Comparison of ENCODE assay signal across 8 mouse cellular contexts in the genomic region with DNA sequence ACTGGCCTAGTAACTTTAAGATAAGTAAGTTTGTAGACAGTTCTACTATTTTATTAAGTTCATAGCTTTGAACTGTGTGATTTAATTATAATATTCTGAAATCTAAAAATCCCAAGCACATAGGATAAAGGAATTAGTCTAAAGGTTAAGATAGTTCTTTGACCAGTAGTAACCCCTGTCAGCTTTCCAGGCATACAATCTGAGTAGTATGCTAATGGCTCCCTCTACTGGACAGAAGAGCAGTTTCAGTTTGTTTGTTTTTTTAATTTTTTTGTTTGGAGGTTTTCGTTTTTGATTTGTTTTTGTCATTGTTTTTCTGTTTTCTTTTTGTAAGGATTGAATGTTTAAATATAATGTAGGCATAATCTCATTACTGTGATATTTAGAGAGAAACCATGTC. TPM values are rescaled to one million over a fixed set of nuclear protein-coding genes. Genes with fewer than 3 reads are reported as not detected.
DNase-seq lines count a peak whose midpoint lies in the region; ATAC-seq and TF ChIP-seq lines count a peak whose summit lies in the region.
"Had no signal": no experiment of that assay in that cellular context is flagged by ENCODE, and none has a peak within 500 bp of the region (broad histone marks: within the 10 kb centered on the region; RNA-seq: fewer than 3 reads in every experiment).

No protein-coding gene starts in this region.

- no peak overlapping the region for H3K27ac ChIP-seq in kidney, embryonic 14.5 days (ENCODE audit: low read depth, low read length)
- H3K27ac ChIP-seq in thymus, adult 2 months (ENCODE audit: control insufficient read depth, insufficient read depth, low read length), result no peak overlapping the region
- H3K27ac ChIP-seq: heart, embryonic 15.5 days had no signal

- peak; percentile 68 for TF ChIP-seq CTCF in E14TG2a.4 (conservative IDR thresholded peaks at IDR 0.05; ENCODE audit: low read length)
- no peak for TF ChIP-seq CTCF in thymus, adult 2 months (IDR thresholded peaks at IDR 0.05; ENCODE audit: borderline replicate concordance, control insufficient read depth, extremely low read depth, insufficient read depth, low read length, poor library complexity)

- WGBS in kidney, embryonic 14.5 days, result 13% methylated on average over 1 of the region's 1 CpGs
- 5% methylated on average over 1 of the region's 1 CpGs for WGBS in thymus, adult 2 months

- H3K9me3 ChIP-seq in kidney, embryonic 14.5 days (ENCODE audit: control insufficient read depth, low read length), result no peaks in the 10 kb centered on the region
- no peaks in the 10 kb centered on the region for H3K9me3 ChIP-seq in E14TG2a.4 (ENCODE audit: low read length)
- H3K9me3 ChIP-seq: heart, embryonic 15.5 days had no signal

- TF ChIP-seq POLR2A in thymus, adult 2 months (IDR thresholded peaks at IDR 0.05; ENCODE audit: control insufficient read depth, extremely low read depth, insufficient read depth, low read length, poor library complexity), result no peak

- no peak overlapping the region for H3K4me3 ChIP-seq in kidney, embryonic 14.5 days (ENCODE audit: low read length)
- no peak overlapping the region for H3K4me3 ChIP-seq in E14TG2a.4 (replicated peaks; ENCODE audit: low read length)
- H3K4me3 ChIP-seq in thymus, adult 2 months (ENCODE audit: control insufficient read depth, insufficient read depth, low read length), result no peak overlapping the region
- H3K4me3 ChIP-seq: heart, embryonic 15.5 days had no signal

- H3K36me3 ChIP-seq in kidney, embryonic 14.5 days (ENCODE audit: control insufficient read depth, insufficient read depth, low read length), result peaks cover 3% of the 10 kb centered on the region; the same call in 1 of the 2 replicates
- H3K36me3 ChIP-seq in E14TG2a.4 (ENCODE audit: insufficient read depth, low read length), result peaks cover 5% of the 10 kb centered on the region; the same call in 1 of the 2 replicates
- no peaks in the 10 kb centered on the region; the same call in 1 of the 2 replicates for H3K36me3 ChIP-seq in thymus, adult 2 months (ENCODE audit: control insufficient read depth, insufficient read depth, low read length)

- 0 out of 2 replicates have a peak, but pooled peaks have one; percentile 64 for ATAC-seq in kidney, embryonic 14.5 days (ENCODE audit: low FRiP score, low TSS enrichment)
- ATAC-seq in inflammation-experienced regulatory T-cells, adult 6 months, result peak; percentile 78
- ATAC-seq in frontal cortex, adult (ENCODE audit: low TSS enrichment), result no peak

- no peak for DNase-seq in kidney, postnatal 10 days
- DNase-seq in R1 (ENCODE audit: low read depth, low spot score), result peak; percentile 28
- DNase-seq in thymus, adult 2 months, result no peak

- no peaks in the 10 kb centered on the region for H3K27me3 ChIP-seq in kidney, embryonic 14.5 days (ENCODE audit: control insufficient read depth, insufficient read depth, low read length)
- no peaks in the 10 kb centered on the region for H3K27me3 ChIP-seq in E14TG2a.4 (ENCODE audit: insufficient read depth, low read length)
- no peaks in the 10 kb centered on the region for H3K27me3 ChIP-seq in thymus, adult 2 months (ENCODE audit: control insufficient read depth, insufficient read depth, low read length)
- H3K27me3 ChIP-seq: heart, embryonic 15.5 days had no signal

- no peaks in the 10 kb centered on the region for H3K4me1 ChIP-seq in kidney, embryonic 14.5 days (ENCODE audit: control insufficient read depth, insufficient read depth, low read length)
- H3K4me1 ChIP-seq in E14TG2a.4 (replicated peaks; ENCODE audit: low read depth, low read length), result no peaks in the 10 kb centered on the region
- H3K4me1 ChIP-seq in thymus, adult 2 months (replicated peaks; ENCODE audit: control insufficient read depth, insufficient read depth, low read length), result no peaks in the 10 kb centered on the region

- no peak overlapping the region for H3K4me2 ChIP-seq in kidney, embryonic 14.5 days (replicated peaks; ENCODE audit: low read depth, low read length)
- H3K4me2 ChIP-seq: heart, embryonic 15.5 days had no signal

- H3K9ac ChIP-seq in kidney, embryonic 14.5 days (ENCODE audit: low read depth, low read length), result no peak overlapping the region
- H3K9ac ChIP-seq: heart, embryonic 15.5 days had no signal

RNA-seq across cellular contexts. Expression of a gene that starts 51.2 kb away (rescaled TPM):
- 8.4 and 13.4 TPM in 2 replicates for polyA plus RNA-seq in kidney, embryonic 14.5 days (2014; fragmentation: Nextera tagmentation; extraction: Ambion mirVana)
- 10 to 100 TPM in 1 of 3 experiments, 1 to 10 TPM in 2; 5.5 to 12.1 (median 9.0) TPM for polyA plus RNA-seq in inflammation-experienced regulatory T-cells, adult 6 months (2017; shearing (Covaris generic))
- polyA plus RNA-seq in thymus, adult 2 months (2012; rRNA removed), result 24.2 and 34.1 TPM in 2 replicates

RNA-seq across cellular contexts. Expression of a gene that starts 51.2 kb away (rescaled TPM):
- polyA plus RNA-seq in kidney, embryonic 14.5 days (2014; fragmentation: Nextera tagmentation; extraction: Ambion mirVana), result 5.4 and 10.8 TPM in 2 replicates
- polyA plus RNA-seq in inflammation-experienced regulatory T-cells, adult 6 months (2017; shearing (Covaris generic)), result 10 to 100 TPM; 21.3 to 29.1 (median 21.8) TPM
- 3.0 and 3.3 TPM in 2 replicates for polyA plus RNA-seq in thymus, adult 2 months (2012; rRNA removed)
